Mouse (Mus musculus) MEL (cell line): ENCODE measurements at regions not wholly inside any gene's neighbourhood (a gene's known extent, or its start where the extent isn't known, plus 50 kb on each side); places are given as distances from the start of the nearest gene placed in this dataset.

Experiments
- DNase-seq: peaks from one replicate; pipeline ENCODE4 v3.0.0; 2011; ENCODE audit warnings: low read depth, low spot score
- H3K27ac ChIP-seq: 2 replicates; pipeline ENCODE4 v1.5.1; 2012; ENCODE audit warnings: low read depth, mild to moderate bottlenecking, control low read depth, low read length, moderate library complexity; ENCODE audit not compliant: control insufficient read depth
- H3K27me3 ChIP-seq, 2 experiments: fragments of 150-350 bp in 1 of 2; sonication (generic) in 1 of 2; 2 replicates each; pipeline ENCODE4 v1.6.1; 2012; ENCODE audit warnings: low read length in 2 of 2, mild to moderate bottlenecking in 2 of 2, improper control_type of control experiment in 1 of 2, moderate library complexity in 1 of 2; ENCODE audit not compliant: insufficient read depth in 2 of 2, control insufficient read depth in 1 of 2
- H3K36me3 ChIP-seq, 2 experiments: 2 replicates each; pipeline ENCODE4 v1.6.1; 2012 to 2014; ENCODE audit warnings: low read length in 2 of 2, improper control_type of control experiment in 1 of 2, inconsistent platforms in 1 of 2, mild to moderate bottlenecking in 1 of 2; ENCODE audit not compliant: insufficient read depth in 2 of 2, control insufficient read depth in 1 of 2
- H3K4me1 ChIP-seq, 2 experiments: fragments of 150-350 bp in 1 of 2; sonication (generic) in 1 of 2; 2 replicates each; pipeline ENCODE4 v1.6.1; 2012; ENCODE audit warnings: low read length in 2 of 2, improper control_type of control experiment in 1 of 2, mild to moderate bottlenecking in 1 of 2; ENCODE audit not compliant: insufficient read depth in 2 of 2, control insufficient read depth in 1 of 2
- H3K4me3 ChIP-seq, 2 experiments: fragments of 150-350 bp in 1 of 2; sonication (generic) in 1 of 2; 2 replicates each; pipeline ENCODE4 v1.5.1; 2012; ENCODE audit warnings: low read depth in 2 of 2, low read length in 2 of 2, mild to moderate bottlenecking in 2 of 2, moderate library complexity in 2 of 2, control low read depth in 1 of 2, improper control_type of control experiment in 1 of 2; ENCODE audit not compliant: control insufficient read depth in 1 of 2, insufficient read depth in 1 of 2
- H3K79me2 ChIP-seq: 2 replicates; pipeline ENCODE4 v1.6.1; 2012; ENCODE audit warnings: mild to moderate bottlenecking, low read length, moderate library complexity; ENCODE audit not compliant: control insufficient read depth, poor library complexity, insufficient read depth
- H3K9ac ChIP-seq: 2 replicates; pipeline ENCODE4 v1.6.1; 2012; ENCODE audit warnings: low read depth, mild to moderate bottlenecking, control low read depth, low read length, moderate library complexity; ENCODE audit not compliant: control insufficient read depth, poor library complexity, severe bottlenecking
- H3K9me3 ChIP-seq: fragments of 150-350 bp; sonication (generic); replicated peaks from 2 replicates; pipeline ENCODE4 v1.6.1; 2012; ENCODE audit warnings: mild to moderate bottlenecking, low read length, improper control_type of control experiment, moderate library complexity; ENCODE audit not compliant: insufficient read depth
- BHLHE40 ChIP-seq: IDR thresholded peaks from 2 replicates; pipeline ENCODE4 v1.6.1; 2012; ENCODE audit warnings: low read depth, mild to moderate bottlenecking, inconsistent platforms, low read length, improper control_type of control experiment, borderline replicate concordance
- CHD1 ChIP-seq: IDR thresholded peaks from 2 replicates; pipeline ENCODE4 v1.6.1; 2012; ENCODE audit warnings: low read depth, mild to moderate bottlenecking, inconsistent platforms, low read length, improper control_type of control experiment
- CHD2 ChIP-seq: IDR thresholded peaks from 2 replicates; pipeline ENCODE4 v1.6.1; 2011; ENCODE audit warnings: low read length, improper control_type of control experiment
- E2F4 ChIP-seq: IDR thresholded peaks from 2 replicates; pipeline ENCODE4 v1.6.1; 2011; ENCODE audit warnings: low read depth, low read length, improper control_type of control experiment, borderline replicate concordance
- ELF1 ChIP-seq: IDR thresholded peaks from 2 replicates; pipeline ENCODE4 v1.6.1; 2014; ENCODE audit warnings: low read depth, mild to moderate bottlenecking, inconsistent platforms, low read length, improper control_type of control experiment, moderate library complexity
- ETS1 ChIP-seq: IDR thresholded peaks from 2 replicates; pipeline ENCODE4 v1.6.1; 2012; ENCODE audit warnings: low read depth, mild to moderate bottlenecking, inconsistent platforms, low read length, improper control_type of control experiment, moderate library complexity
- GABPA ChIP-seq: IDR thresholded peaks from 2 replicates; pipeline ENCODE4 v1.6.1; 2012; ENCODE audit warnings: low read depth, mild to moderate bottlenecking, inconsistent platforms, low read length, improper control_type of control experiment, moderate library complexity
- MAFK ChIP-seq: IDR thresholded peaks from 2 replicates; pipeline ENCODE4 v1.6.1; 2011; ENCODE audit warnings: low read depth, mild to moderate bottlenecking, low read length, improper control_type of control experiment, borderline replicate concordance
- MAX ChIP-seq: IDR thresholded peaks from 2 replicates; pipeline ENCODE4 v1.6.1; 2011; ENCODE audit warnings: low read length, improper control_type of control experiment
- MAZ ChIP-seq: IDR thresholded peaks from 2 replicates; pipeline ENCODE4 v1.6.1; 2012; ENCODE audit warnings: low read depth, mild to moderate bottlenecking, inconsistent platforms, low read length, improper control_type of control experiment
- MEF2A ChIP-seq: IDR thresholded peaks from 2 replicates; pipeline ENCODE4 v1.6.1; 2014; ENCODE audit warnings: low read depth, mild to moderate bottlenecking, inconsistent platforms, low read length, improper control_type of control experiment; ENCODE audit not compliant: poor library complexity, insufficient replicate concordance, severe bottlenecking; ENCODE audit errors: extremely low read depth
- MXI1 ChIP-seq: IDR thresholded peaks from 2 replicates; pipeline ENCODE4 v1.6.1; 2011; ENCODE audit warnings: mild to moderate bottlenecking, low read depth, low read length, improper control_type of control experiment
- MYB ChIP-seq: IDR thresholded peaks from 2 replicates; pipeline ENCODE4 v1.6.1; 2011; ENCODE audit warnings: mild to moderate bottlenecking, low read depth, low read length, improper control_type of control experiment
- MYC ChIP-seq: IDR thresholded peaks from 2 replicates; pipeline ENCODE4 v1.6.1; 2011; ENCODE audit warnings: low read depth, mild to moderate bottlenecking, low read length, improper control_type of control experiment, moderate library complexity
- NELFE ChIP-seq: IDR thresholded peaks from 2 replicates; pipeline ENCODE4 v1.6.1; 2011; ENCODE audit warnings: low read depth, low read length, improper control_type of control experiment
- NRF1 ChIP-seq: IDR thresholded peaks from 2 replicates; pipeline ENCODE4 v1.6.1; 2014; ENCODE audit warnings: low read depth, mild to moderate bottlenecking, inconsistent platforms, low read length, improper control_type of control experiment, moderate library complexity; ENCODE audit not compliant: poor library complexity, insufficient read depth, severe bottlenecking
- POLR2A ChIP-seq, 2 experiments: IDR thresholded peaks; 2 replicates each; pipeline ENCODE4 v1.6.1; 2011 to 2012; ENCODE audit warnings: low read length in 2 of 2, mild to moderate bottlenecking in 2 of 2, control low read depth in 1 of 2, improper control_type of control experiment in 1 of 2, low read depth in 1 of 2, moderate library complexity in 1 of 2; ENCODE audit not compliant: control insufficient read depth in 1 of 2, insufficient read depth in 1 of 2, poor library complexity in 1 of 2
- POLR2AphosphoS5 ChIP-seq: IDR thresholded peaks from 2 replicates; pipeline ENCODE4 v1.6.1; 2012; ENCODE audit warnings: low read depth, borderline replicate concordance, mild to moderate bottlenecking, inconsistent platforms, low read length, moderate library complexity, mixed read lengths
- RAD21 ChIP-seq: IDR thresholded peaks from 2 replicates; pipeline ENCODE4 v1.6.1; 2011; ENCODE audit warnings: mild to moderate bottlenecking, low read depth, low read length, improper control_type of control experiment
- TAL1 ChIP-seq: IDR thresholded peaks from 2 replicates; pipeline ENCODE4 v1.6.1; 2012; ENCODE audit warnings: mild to moderate bottlenecking, inconsistent platforms, low read length, moderate library complexity, mixed read lengths
- TBP ChIP-seq: IDR thresholded peaks from 2 replicates; pipeline ENCODE4 v1.8.0; 2011; ENCODE audit warnings: low read depth, low read length, improper control_type of control experiment
- TCF12 ChIP-seq: IDR thresholded peaks from 2 replicates; pipeline ENCODE4 v1.6.1; 2014; ENCODE audit warnings: low read depth, mild to moderate bottlenecking, inconsistent platforms, low read length, improper control_type of control experiment, moderate library complexity
- UBTF ChIP-seq: IDR thresholded peaks from 2 replicates; pipeline ENCODE4 v1.6.1; 2012; ENCODE audit warnings: low read depth, mild to moderate bottlenecking, inconsistent platforms, low read length, improper control_type of control experiment, moderate library complexity, borderline replicate concordance; ENCODE audit not compliant: insufficient read depth
- ZC3H11A ChIP-seq: IDR thresholded peaks from 2 replicates; pipeline ENCODE4 v1.6.1; 2012; ENCODE audit warnings: low read depth, mild to moderate bottlenecking, inconsistent platforms, low read length, improper control_type of control experiment
- ZMIZ1 ChIP-seq: IDR thresholded peaks from 2 replicates; pipeline ENCODE4 v1.6.1; 2012; ENCODE audit warnings: low read depth, mild to moderate bottlenecking, inconsistent platforms, low read length, improper control_type of control experiment, moderate library complexity

DNA sequence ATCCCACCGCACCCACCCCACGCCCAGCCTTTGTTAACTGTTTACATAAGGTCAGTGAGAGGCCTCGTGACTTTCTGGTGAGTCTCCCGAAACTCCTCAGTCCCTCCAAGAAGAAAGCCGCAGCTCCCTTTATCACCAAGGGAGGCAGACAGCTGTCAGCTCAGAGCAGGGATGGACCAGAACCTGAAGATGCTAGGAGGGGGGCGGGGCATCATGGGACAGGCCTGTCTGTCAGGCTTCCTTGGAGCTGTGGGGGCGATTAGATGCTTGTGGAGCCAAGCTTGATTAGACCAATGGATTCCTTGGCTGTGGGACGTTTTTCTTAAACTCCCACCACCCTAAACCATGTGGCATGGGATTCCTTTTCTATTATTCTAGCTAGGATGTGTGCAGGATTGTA is 363.7 kb upstream of the Trpc7 start:
- Histone ChIP-seq H3K9ac (no peak overlapping the region), H3K9me3 (no peaks in the 10 kb centered on the region), H3K79me2 (no peaks in the 10 kb centered on the region), H3K36me3 (no peaks in the 10 kb centered on the region), H3K27me3 (no peaks in the 10 kb centered on the region), H3K27ac (no peak overlapping the region), H3K4me1 (no peaks in the 10 kb centered on the region), H3K4me3 (no peak overlapping the region)
- no peak for DNase-seq
- TF ChIP-seq NELFE (no peak), ETS1 (no peak), ZC3H11A (no peak), E2F4 (no peak), TAL1 (no peak), MYB (no peak), MYC (no peak), NRF1 (no peak), CHD2 (no peak), ZMIZ1 (no peak), TCF12 (no peak), MXI1 (no peak), TBP (no peak), GABPA (no peak), MAX (no peak), RAD21 (no peak), ELF1 (no peak), MAZ (no peak)

DNA sequence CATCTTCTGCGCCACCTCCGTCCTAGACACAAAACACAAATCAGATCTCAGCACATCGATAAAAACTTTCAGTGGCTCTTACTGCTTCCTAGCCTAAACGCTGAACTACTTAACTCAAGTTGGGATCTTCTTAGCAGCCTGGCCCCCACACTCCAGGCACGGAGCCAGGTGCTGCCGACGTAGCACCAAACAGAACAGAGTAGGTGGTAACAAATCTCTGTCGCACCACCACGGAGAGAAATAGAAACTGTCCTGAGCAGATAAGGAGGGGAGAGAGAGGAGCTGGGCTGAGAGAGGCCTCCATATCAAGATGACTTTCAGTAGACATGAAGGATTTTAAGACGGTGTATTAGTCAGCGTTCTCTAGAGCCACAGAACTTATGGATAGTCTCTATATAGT is 360.1 kb upstream of the Trpc7 start:
- H3K9me3 ChIP-seq = no peaks in the 10 kb centered on the region
- H3K79me2 ChIP-seq = no peaks in the 10 kb centered on the region
- no peak for DNase-seq
- no peaks in the 10 kb centered on the region for H3K36me3 ChIP-seq
- no peak overlapping the region for H3K27ac ChIP-seq
- no peaks in the 10 kb centered on the region for H3K4me1 ChIP-seq
- H3K9ac ChIP-seq = no peak overlapping the region
- H3K27me3 ChIP-seq = no peaks in the 10 kb centered on the region
- no peak for TF ChIP-seq ETS1
- TF ChIP-seq RAD21 = no peak
- TF ChIP-seq POLR2A (IDR thresholded peaks at IDR 0.05; ENCODE audit: control insufficient read depth in 1 of 2, insufficient read depth in 1 of 2, low read depth in 1 of 2, low read length in 2 of 2, poor library complexity in 1 of 2) = no peak
- no peak for TF ChIP-seq MYB
- TF ChIP-seq MAX = no peak
- TF ChIP-seq UBTF = no peak
- TF ChIP-seq NELFE = no peak
- no peak for TF ChIP-seq ZMIZ1
- TF ChIP-seq BHLHE40 = no peak
- no peak for TF ChIP-seq ZC3H11A
- no peak for TF ChIP-seq TCF12
- TF ChIP-seq MAFK = no peak
- no peak for TF ChIP-seq POLR2AphosphoS5
- TF ChIP-seq MXI1 = no peak
- no peak for TF ChIP-seq MEF2A
- TF ChIP-seq CHD1 = no peak
- TF ChIP-seq, all 39 proteins: peak for 0
- no peak overlapping the region for H3K4me3 ChIP-seq
